Mouse (Mus musculus) layer of hippocampus, adult 9-11 months (tissue): ENCODE results near the gene Syt16.

Source experiments
- DNase-seq: peaks from one replicate; pipeline ENCODE4 v3.0.0; 2022

Gene Syt16

GRCm38 (mm10) chr12:74232845-74233244 is 235.4 kb downstream of the Syt16 start:
- DNase-seq = no peak

DNA sequence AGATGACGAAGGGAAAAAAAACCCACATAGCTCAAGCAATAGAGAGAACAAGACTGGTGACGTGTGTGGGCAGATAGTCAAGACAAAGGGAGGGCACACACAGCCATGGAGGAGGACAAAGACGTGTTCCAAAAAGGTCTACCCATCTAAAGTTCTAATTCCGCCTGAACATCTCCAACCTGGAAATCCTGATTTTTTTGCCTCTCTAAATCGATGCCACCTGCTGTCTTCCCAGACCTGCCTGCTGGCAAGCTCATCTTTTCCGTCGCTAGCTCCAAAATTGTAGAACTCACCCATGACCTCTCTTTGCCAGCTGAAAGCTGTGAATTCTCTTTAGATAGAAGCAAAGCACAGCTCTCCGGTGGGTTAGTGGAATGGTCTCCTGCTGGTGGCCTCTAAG is 238.7 kb downstream of the Syt16 start:
- no peak for DNase-seq

- peak; percentile 86 for DNase-seq
These were observed 240.6 kb downstream of the Syt16 start for GRCm38 (mm10) chr12:74238056-74238455.

GRCm38 (mm10) chr12:74238806-74239205 is 241.3 kb downstream of the Syt16 start:
- DNase-seq = no peak

- no peak for DNase-seq
These were observed 267.4 kb downstream of the Syt16 start for GRCm38 (mm10) chr12:74264846-74265245.

DNA sequence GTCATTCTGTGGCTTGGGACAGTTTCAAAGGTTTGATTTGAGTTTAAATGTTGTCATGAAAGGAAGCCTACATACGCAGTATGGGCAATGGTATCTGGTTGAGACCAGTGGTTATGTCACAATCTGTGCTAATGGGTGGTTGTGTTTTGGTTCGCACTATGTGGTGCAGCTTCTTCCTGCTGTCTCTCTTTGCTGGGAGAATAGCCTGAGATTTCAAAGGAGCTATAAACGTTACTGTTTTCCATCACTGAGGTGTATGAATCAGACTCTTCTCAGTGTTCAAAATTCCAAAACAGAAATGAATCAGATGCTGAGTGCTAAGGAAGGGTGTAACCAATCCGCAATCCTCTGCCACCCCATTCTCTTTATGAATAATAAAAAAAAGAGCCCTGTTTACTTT is 269.6 kb downstream of the Syt16 start:
- no peak for DNase-seq

DNA sequence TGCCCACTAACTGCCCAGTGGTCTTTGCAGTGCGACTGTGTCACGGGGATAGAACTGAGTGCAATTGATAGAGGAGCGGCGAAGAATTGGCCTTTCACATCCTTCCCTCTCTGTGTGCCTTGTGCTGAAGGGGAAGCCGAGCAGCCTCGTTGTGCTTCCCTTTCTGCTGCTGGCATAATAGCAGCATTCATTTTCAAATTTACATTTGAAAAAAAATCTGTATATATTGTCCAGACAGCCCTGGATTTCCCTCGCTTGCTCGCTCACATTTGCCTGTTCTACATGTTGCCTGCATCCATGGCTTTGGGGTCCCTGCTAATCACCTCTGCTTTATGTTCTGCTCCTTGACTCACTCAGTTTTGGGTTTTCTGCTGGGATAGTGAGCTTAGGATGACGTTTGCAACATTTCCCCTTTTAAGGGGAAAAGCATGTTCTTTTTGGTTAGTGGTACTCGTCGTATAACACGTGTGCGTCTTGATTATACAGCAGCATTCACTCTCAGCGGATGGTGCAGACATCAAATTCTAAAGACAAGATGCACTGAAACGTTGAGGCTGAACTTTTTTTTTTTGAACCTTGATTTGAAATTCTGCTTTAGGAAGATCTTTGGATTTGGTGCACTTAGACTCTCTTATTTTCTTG is 271.3 kb downstream of the Syt16 start:
- DNase-seq = no peak

DNA sequence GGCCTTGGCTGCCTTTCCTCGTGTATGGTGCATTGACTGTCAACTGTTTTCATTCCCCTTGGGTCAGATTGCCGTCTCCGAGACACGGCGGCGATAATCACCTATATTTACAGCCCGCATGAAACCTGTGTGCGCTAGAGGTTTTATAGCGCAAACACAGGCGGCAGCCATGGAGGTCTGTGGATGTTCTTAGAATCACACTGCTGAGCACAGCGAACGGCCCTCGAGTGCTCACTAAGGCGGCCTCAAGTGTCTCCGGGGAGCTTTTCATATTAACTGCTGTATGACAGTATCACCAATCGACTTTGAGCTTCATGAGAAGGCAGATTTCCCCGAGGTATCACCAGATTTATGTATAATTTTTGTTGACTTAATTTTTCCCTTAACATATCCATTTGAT is 275.1 kb downstream of the Syt16 start:
- no peak for DNase-seq

DNA sequence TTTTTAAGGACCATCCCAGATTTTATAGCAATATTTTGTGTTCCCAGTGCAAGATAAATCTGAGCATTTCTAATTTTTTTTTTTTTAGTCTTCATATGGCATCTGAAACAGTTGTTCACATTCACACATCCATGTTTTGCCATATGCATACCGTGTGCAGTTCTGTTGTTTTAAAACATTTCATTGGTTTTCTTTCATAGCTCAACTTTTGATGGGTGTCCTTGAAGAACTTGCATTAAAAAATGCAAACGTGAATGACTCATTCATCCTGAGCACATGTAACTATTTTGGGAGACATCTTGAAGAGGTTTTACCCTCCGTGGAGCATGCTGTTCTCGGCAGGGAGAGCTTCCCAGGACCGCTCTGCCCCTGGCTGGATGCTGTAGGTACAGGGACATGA is 279.8 kb downstream of the Syt16 start:
- no peak for DNase-seq

- peak; percentile 69 for DNase-seq
These were observed 283.9 kb downstream of the Syt16 start for GRCm38 (mm10) chr12:74281403-74281802.

DNA sequence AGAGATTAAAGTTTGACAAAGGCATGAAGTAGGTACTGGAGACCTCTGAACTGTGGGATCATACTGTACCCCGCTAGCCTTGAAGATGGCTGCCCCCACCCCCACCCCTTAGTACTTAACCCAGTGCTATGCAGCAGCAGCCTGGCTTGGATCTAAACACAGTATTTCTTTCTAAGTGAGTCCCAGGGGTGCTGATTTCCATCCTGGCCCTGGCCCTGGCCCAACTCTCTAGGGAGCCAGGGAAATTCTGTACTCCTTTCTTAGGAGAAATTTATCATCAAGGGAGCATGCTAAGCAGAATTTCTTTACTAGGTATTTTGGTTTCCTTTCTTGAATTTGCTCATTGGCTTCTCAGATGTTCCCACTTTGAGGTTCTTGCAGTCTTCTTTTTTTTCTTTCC is 285.4 kb downstream of the Syt16 start:
- no peak for DNase-seq

GRCm38 (mm10) chr12:74284020-74284684 is 286.7 kb downstream of the Syt16 start:
- peak; percentile 94 for DNase-seq

GRCm38 (mm10) chr12:74284685-74285054 is 287.2 kb downstream of the Syt16 start:
- peak; percentile 61 for DNase-seq

DNA sequence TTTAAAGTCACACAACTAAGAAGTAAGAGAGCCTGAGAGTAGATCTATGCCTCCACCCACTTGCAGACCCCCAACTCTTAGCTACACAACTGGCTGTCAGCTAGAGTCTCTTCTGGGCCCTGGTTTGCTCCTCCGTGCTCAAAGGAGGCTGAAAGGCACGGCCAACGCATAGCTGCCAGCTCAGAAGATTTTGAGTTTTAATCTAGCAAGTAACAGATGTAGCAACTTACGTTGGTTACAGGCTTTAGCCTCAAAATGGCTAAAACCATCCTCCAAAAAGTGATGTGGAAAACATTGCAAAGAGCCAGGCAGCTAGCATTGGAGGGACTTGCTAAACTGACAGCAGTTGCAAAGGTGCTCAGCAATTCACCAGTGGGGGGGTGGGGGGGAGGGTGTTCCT is 293.5 kb downstream of the Syt16 start:
- no peak for DNase-seq

DNA sequence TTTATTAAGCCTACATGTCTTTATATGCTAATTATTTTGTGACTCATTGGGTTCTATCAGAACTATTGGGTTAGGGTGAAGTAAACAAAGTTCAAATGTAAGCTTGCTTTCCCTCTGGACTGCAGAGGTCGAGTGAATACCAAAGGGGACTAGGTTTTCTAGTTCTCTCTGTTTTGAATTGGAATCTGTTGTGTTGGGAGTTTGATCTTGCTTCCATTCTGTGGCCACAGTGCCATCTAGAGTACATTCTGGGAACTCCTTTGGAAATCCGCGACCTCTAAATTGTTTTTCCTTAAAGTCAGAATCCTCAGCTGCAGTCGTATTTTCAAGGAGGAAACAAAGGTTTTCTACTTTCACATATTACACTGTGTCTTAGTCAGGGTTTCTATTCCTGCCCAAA is 296.2 kb downstream of the Syt16 start:
- no peak for DNase-seq

DNA sequence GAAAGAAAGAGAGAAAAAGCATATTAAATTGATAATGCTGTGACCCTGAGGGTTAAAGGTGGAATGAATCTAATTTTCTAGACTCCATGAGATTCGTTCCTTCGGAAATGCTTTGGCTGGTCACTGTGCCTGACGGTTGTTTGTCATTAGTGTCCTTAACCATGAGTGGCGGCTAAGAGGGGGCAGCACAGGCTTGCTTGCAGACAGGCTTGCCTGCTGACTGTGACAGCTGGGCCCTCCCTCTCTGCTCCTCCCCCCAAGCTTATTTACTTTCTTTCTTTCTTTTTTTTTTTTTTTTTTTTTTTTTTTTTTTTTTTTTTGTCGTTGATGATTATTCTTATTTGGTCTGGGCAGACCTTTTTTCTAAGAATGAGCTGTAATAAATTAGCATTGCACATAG is 298.9 kb downstream of the Syt16 start:
- no peak for DNase-seq

GRCm38 (mm10) chr12:74301559-74301958 is 304.1 kb downstream of the Syt16 start:
- peak; percentile 78 for DNase-seq

DNA sequence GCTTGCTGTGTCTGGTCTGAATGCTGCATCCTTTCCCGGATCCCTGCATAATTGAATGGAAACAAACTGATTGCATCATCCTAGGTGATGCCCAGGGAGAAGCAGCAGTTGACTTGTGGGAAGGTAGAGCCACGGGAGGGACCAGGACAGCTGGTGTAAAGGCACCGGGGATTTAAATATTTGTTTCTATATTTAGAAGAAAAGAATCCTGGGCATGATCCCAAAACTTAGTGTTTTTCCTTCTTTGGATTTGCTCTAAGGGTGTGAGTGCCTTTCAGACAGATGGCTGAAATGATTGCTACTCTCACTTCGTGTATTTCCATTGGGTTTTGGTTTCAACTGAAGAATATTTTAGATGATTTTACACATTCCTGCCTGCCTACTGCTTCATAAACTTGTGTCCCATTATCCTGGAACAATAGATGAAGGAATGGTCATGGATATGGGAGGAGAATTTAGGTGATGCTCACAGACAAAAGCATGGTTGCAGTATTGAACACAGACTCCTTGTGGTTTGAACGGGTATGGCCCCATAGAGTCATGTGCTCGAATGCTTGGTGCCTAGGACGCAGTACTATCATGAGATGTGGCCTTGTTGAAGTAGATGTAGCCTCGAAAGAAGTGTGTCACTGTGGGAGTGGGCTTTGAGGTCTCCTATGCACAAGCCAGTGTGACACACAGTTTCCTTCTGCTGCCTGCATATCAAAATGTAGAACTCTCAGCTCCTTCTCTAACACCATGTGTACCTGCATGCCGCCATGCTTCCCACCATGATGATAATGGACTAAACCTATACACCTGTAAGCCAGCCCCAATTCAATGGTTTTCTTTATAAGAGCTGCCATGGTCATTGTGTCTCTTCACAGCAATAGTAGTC is 306.2 kb downstream of the Syt16 start:
- DNase-seq = peak; percentile 66

DNA sequence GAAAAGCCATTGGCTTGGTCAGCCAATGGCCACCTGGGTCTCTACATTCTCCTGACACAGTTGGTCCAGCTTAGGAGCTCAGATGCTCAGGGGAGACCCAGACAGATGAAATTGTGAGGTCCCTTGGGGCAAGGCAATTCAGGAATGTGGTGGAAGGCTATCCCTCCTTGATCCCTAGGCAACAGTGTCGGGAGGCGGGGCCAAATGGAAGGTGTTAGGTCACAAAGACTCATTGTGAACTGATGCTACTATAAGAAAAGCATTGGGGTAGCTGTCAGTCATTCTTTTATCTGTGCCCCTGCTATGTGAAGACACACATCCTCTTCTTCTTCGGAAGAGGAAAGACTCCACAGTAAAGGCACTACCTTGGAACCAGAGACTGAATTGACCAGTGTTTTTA is 315.1 kb downstream of the Syt16 start:
- no peak for DNase-seq

DNA sequence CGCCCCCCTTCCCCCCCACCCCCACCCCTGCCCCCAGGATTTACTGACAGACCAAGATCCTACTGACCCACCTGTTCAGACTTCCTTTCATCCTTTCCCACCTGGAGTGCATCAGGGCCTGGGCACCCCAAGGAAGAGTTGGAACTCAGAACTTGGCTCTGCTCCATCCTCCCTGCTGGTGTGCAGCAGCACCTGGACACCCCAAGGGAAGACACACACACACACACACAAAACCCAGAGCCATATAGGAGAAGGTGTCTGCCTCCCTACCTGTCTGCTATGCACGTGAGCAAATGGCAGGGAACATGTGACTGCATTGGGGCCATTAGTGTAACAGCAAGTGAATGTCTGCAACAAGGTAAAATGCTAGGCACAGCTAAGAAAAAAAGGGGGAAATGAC is 317.8 kb downstream of the Syt16 start:
- DNase-seq = no peak

DNA sequence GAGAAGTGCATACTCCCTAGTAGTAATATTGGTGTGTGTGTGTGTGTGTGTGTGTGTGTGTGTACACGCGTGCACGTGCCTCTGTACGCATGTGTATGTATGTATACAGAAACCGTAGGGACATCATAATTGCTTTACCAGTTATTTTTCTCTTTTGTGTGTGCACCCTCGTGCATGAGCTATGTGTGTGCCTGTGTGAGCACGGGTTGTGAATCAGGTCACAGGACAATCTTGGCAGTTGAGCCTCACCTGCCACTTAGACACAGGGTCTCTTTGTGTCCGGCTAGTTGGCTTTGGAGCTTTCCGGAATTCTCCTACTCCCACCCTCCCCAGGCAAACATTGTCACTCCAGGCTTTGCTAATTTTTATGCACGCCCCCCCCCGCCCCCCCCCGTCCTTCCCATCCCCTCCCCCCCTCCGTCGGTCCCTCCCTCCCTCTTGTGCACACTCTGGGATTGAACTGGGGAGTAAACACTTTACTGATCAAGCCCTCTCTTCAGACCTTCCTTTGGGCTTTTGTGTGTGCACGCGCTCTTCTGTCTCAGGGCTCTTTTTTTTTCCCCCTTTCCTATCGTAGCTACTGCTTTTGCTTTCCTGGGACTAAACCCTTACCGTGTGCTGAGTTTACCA is 319.0 kb downstream of the Syt16 start, which contains the start of gene Gm11042:
Gene Gm11042 (minus strand): TSS at position 51 of the 630 bp plus-strand sequence.
- no peak for DNase-seq

GRCm38 (mm10) chr12:74316989-74317759 is 319.7 kb downstream of the Syt16 start:
- DNase-seq = peak; percentile 67

DNA sequence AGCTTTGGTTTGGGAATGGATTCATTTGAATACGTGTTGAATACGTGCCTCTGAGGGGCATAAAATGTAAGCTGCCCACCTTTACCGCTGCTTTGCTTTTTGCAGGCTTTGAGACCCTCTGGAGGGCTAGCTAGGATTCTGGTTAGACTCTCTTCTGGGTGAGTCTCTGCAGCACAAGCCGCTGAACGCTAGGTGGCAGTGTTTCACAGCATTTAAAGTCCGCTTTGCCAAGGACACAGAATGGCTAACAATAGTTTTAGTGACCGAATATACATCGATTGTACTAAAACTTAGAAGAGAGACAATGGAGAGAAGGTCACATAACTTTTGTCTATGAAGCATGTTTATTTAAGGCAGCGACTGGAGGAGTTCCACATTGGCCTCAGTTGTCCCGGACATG is 322.9 kb downstream of the Syt16 start:
- peak; percentile 35 for DNase-seq
